ENCODE assay signal across 7 mouse cellular contexts in the genomic region with DNA sequence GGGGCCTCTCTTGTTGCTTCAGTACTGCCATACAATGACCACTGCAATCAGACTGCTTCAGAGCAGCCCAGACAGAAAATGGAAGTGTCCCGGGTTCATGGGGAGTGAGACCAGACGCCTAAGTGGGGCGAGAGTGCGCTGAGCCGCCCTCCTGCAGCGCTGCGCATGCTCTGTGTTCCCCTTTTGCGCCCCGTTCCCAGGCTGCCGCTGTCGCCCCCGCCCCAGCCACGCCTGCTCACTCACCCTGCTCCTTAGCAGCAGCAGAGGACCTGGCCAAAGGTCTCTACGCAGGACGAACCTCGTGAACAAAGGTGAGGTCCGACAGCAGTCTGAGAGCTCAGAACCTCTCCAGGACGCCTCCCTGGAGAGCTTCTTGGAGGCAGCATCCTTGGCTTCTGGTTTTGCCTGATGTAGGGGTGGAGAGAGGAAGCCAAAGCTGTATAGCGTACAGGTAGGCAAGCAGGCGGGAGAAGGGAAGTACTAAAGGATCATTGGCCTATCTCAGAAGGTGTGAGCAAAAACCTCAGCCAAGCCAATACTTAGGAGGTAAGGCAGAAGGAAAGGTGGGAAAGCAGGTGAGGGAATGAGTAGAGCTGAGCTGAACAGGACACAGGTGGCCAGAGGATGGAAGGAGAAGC. TPM values are rescaled to one million over a fixed set of nuclear protein-coding genes. Genes with fewer than 3 reads are reported as not detected.
A peak's percentile ranks its signal among the peaks of the same experiment; 100 is the strongest.
DNase-seq lines count a peak whose midpoint lies in the region; ATAC-seq lines count a peak whose summit lies in the region.

A gene (plus strand): TSS at position 217 of the 638 bp plus-strand sequence.

- DNase-seq in liver, embryonic 11.5 days (ENCODE audit: low spot score), result no peak
- DNase-seq in liver, result no peak
- no peak for DNase-seq in urinary bladder, adult 2 months (ENCODE audit: low spot score)

- ATAC-seq in liver, embryonic 11.5 days (replicated peaks; ENCODE audit: low FRiP score), result no peak
- ATAC-seq in embryonic facial prominence, embryonic 13.5 days (ENCODE audit: insufficient number of reproducible peaks, insufficient read depth, low FRiP score, low TSS enrichment, low read depth), result no peak
- ATAC-seq in hindbrain, embryonic 16.5 days, result peak; percentile 56
- no peak for ATAC-seq in liver, embryonic 16.5 days (ENCODE audit: low read depth)
- ATAC-seq in stomach, embryonic 16.5 days (ENCODE audit: insufficient read depth, low FRiP score), result peak; percentile 33; the same call in 1 of the 2 replicates

- peak within 1 kb of the TSS; percentile 25; the same call in 1 of the 2 replicates for H3K4me3 ChIP-seq in liver, embryonic 11.5 days (ENCODE audit: low read depth, low read length)
- peak within 1 kb of the TSS; percentile 37 for H3K4me3 ChIP-seq in embryonic facial prominence, embryonic 13.5 days
- peak within 1 kb of the TSS; percentile 42 for H3K4me3 ChIP-seq in hindbrain, embryonic 16.5 days (ENCODE audit: low read length)
- peak within 1 kb of the TSS; percentile 22; the same call in 1 of the 2 replicates for H3K4me3 ChIP-seq in liver, embryonic 16.5 days (ENCODE audit: low read depth, low read length)
- H3K4me3 ChIP-seq in stomach, embryonic 16.5 days (replicated peaks; ENCODE audit: low read length), result peak within 1 kb of the TSS; percentile 28

- H3K27ac ChIP-seq in liver, embryonic 11.5 days (ENCODE audit: low read depth, low read length), result no peak within 1 kb of the TSS
- no peak within 1 kb of the TSS for H3K27ac ChIP-seq in embryonic facial prominence, embryonic 13.5 days
- no peak within 1 kb of the TSS for H3K27ac ChIP-seq in hindbrain, embryonic 16.5 days (ENCODE audit: low read depth, low read length)
- H3K27ac ChIP-seq in liver, embryonic 16.5 days (ENCODE audit: low read length), result no peak within 1 kb of the TSS
- H3K27ac ChIP-seq in stomach, embryonic 16.5 days (ENCODE audit: low read length), result no peak within 1 kb of the TSS

- peaks cover 19% of the 10 kb centered on the region for H3K27me3 ChIP-seq in liver, embryonic 11.5 days (replicated peaks; ENCODE audit: control insufficient read depth, insufficient read depth, low read length)
- peaks cover 22% of the 10 kb centered on the region for H3K27me3 ChIP-seq in embryonic facial prominence, embryonic 13.5 days
- H3K27me3 ChIP-seq in hindbrain, embryonic 16.5 days (replicated peaks; ENCODE audit: control insufficient read depth, insufficient read depth, low read length), result no peaks in the 10 kb centered on the region; the same call in 1 of the 2 replicates
- H3K27me3 ChIP-seq in liver, embryonic 16.5 days (ENCODE audit: control insufficient read depth, insufficient read depth, low read depth, low read length), result no peaks in the 10 kb centered on the region; the same call in 1 of the 2 replicates
- H3K27me3 ChIP-seq in stomach, embryonic 16.5 days (ENCODE audit: control insufficient read depth, insufficient read depth, low read length), result no peaks in the 10 kb centered on the region; the same call in 1 of the 2 replicates

- no peaks in the 10 kb centered on the region for H3K9me3 ChIP-seq in liver, embryonic 11.5 days (ENCODE audit: control insufficient read depth, low read length)
- no peaks in the 10 kb centered on the region for H3K9me3 ChIP-seq in embryonic facial prominence, embryonic 13.5 days
- H3K9me3 ChIP-seq in hindbrain, embryonic 16.5 days (ENCODE audit: control insufficient read depth, low read length), result no peaks in the 10 kb centered on the region; the same call in 1 of the 2 replicates
- no peaks in the 10 kb centered on the region for H3K9me3 ChIP-seq in liver, embryonic 16.5 days (replicated peaks; ENCODE audit: control insufficient read depth, low read length)
- H3K9me3 ChIP-seq in stomach, embryonic 16.5 days (replicated peaks; ENCODE audit: control insufficient read depth, low read length), result no peaks in the 10 kb centered on the region

- no peak within 1 kb of the TSS for H3K9ac ChIP-seq in liver, embryonic 11.5 days (ENCODE audit: low read depth, low read length)
- H3K9ac ChIP-seq in embryonic facial prominence, embryonic 13.5 days, result peak within 1 kb of the TSS; percentile 52; the same call in 1 of the 2 replicates
- peak within 1 kb of the TSS; percentile 56 for H3K9ac ChIP-seq in hindbrain, embryonic 16.5 days (ENCODE audit: low read depth, low read length)
- H3K9ac ChIP-seq in liver, embryonic 16.5 days (ENCODE audit: low read depth, low read length), result no peak within 1 kb of the TSS
- no peak within 1 kb of the TSS for H3K9ac ChIP-seq in stomach, embryonic 16.5 days (ENCODE audit: low read length)

- H3K36me3 ChIP-seq in liver, embryonic 11.5 days (ENCODE audit: control insufficient read depth, insufficient read depth, low read length), result no peaks in the 10 kb centered on the region
- H3K36me3 ChIP-seq in embryonic facial prominence, embryonic 13.5 days, result no peaks in the 10 kb centered on the region
- no peaks in the 10 kb centered on the region for H3K36me3 ChIP-seq in hindbrain, embryonic 16.5 days (ENCODE audit: control insufficient read depth, insufficient read depth, low read length)
- H3K36me3 ChIP-seq in liver, embryonic 16.5 days (ENCODE audit: control insufficient read depth, insufficient read depth), result no peaks in the 10 kb centered on the region
- no peaks in the 10 kb centered on the region for H3K36me3 ChIP-seq in stomach, embryonic 16.5 days (ENCODE audit: control insufficient read depth, insufficient read depth, low read length)

- no peaks in the 10 kb centered on the region for H3K4me1 ChIP-seq in liver, embryonic 11.5 days (replicated peaks; ENCODE audit: control insufficient read depth, insufficient read depth, low read length)
- no peaks in the 10 kb centered on the region for H3K4me1 ChIP-seq in embryonic facial prominence, embryonic 13.5 days
- no peaks in the 10 kb centered on the region for H3K4me1 ChIP-seq in hindbrain, embryonic 16.5 days (ENCODE audit: control insufficient read depth, insufficient read depth, low read depth, low read length)
- H3K4me1 ChIP-seq in liver, embryonic 16.5 days (ENCODE audit: control insufficient read depth, low read depth, low read length), result no peaks in the 10 kb centered on the region
- no peaks in the 10 kb centered on the region; the same call in 1 of the 2 replicates for H3K4me1 ChIP-seq in stomach, embryonic 16.5 days (ENCODE audit: control insufficient read depth, insufficient read depth, low read length)

- peak within 1 kb of the TSS; percentile 47 for H3K4me2 ChIP-seq in liver, embryonic 11.5 days
- peak within 1 kb of the TSS; percentile 62 for H3K4me2 ChIP-seq in embryonic facial prominence, embryonic 13.5 days
- peak within 1 kb of the TSS; percentile 55 for H3K4me2 ChIP-seq in hindbrain, embryonic 16.5 days (ENCODE audit: low read length)
- H3K4me2 ChIP-seq in liver, embryonic 16.5 days (ENCODE audit: low read depth, low read length), result peak within 1 kb of the TSS; percentile 24; the same call in 1 of the 2 replicates
- peak within 1 kb of the TSS; percentile 51 for H3K4me2 ChIP-seq in stomach, embryonic 16.5 days (ENCODE audit: low read depth, low read length)

- 16% methylated on average over 20 of the region's 20 CpGs for WGBS in liver, embryonic 11.5 days
- WGBS in embryonic facial prominence, embryonic 13.5 days, result 31% methylated on average over 20 of the region's 20 CpGs
- 30% methylated on average over 10 of the region's 20 CpGs for WGBS in hindbrain, embryonic 16.5 days
- 17% methylated on average over 20 of the region's 20 CpGs for WGBS in liver, embryonic 16.5 days (ENCODE audit: insufficient replicate concordance)
- WGBS in stomach, embryonic 16.5 days, result 13% methylated on average over 20 of the region's 20 CpGs

RNA-seq across cellular contexts. Expression of the gene that starts here (rescaled TPM):
- 0.06 TPM in 1 of 2 replicates, not detected in the other for polyA plus RNA-seq in liver, embryonic 11.5 days (2014; fragmentation: Nextera tagmentation; extraction: Ambion mirVana)
- polyA plus RNA-seq in embryonic facial prominence, embryonic 13.5 days (2015; fragmentation: Nextera tagmentation; extraction: Ambion mirVana), result 0.21 and 0.30 TPM in 2 replicates
- 1.7 and 1.9 TPM in 2 replicates for polyA plus RNA-seq in hindbrain, embryonic 16.5 days (2015; fragmentation: Nextera tagmentation; extraction: Ambion mirVana)
- polyA plus RNA-seq in liver, embryonic 16.5 days (2015; fragmentation: Nextera tagmentation; extraction: Ambion mirVana), result not detected in 2 replicates
- polyA plus RNA-seq in stomach, embryonic 16.5 days (2015; fragmentation: Nextera tagmentation; extraction: Ambion mirVana), result 0.11 and 0.30 TPM in 2 replicates
- polyA plus RNA-seq in urinary bladder, adult 2 months (2012; rRNA removed), result 0.01 TPM in 2 replicates

Comparison
In these comparisons a context has a peak if more than half of its experiments do, and no peak if none do; other contexts are left out.
1. Peak in ATAC-seq, H3K4me3 ChIP-seq and H3K4me2 ChIP-seq in stomach, embryonic 16.5 days; RNA of the gene not detected or under 1 TPM.
2. H3K9ac ChIP-seq: peak in embryonic facial prominence, embryonic 13.5 days (single experiment) and hindbrain, embryonic 16.5 days (single experiment); none in liver, embryonic 11.5 days (single experiment), liver, embryonic 16.5 days (single experiment) and stomach, embryonic 16.5 days (single experiment).
3. Peak in every context shown above with its lines, with median percentiles within 50 percentile points of each other: H3K4me2 ChIP-seq and H3K4me3 ChIP-seq.